Mouse (Mus musculus) layer of hippocampus, adult 11-12 months (tissue): ENCODE data around the gene Olfr1286.

Experiments
- DNase-seq: peaks from one replicate; pipeline ENCODE4 v3.0.0; 2022; ENCODE audit warnings: low spot score

Olfr1286 gene

DNA sequence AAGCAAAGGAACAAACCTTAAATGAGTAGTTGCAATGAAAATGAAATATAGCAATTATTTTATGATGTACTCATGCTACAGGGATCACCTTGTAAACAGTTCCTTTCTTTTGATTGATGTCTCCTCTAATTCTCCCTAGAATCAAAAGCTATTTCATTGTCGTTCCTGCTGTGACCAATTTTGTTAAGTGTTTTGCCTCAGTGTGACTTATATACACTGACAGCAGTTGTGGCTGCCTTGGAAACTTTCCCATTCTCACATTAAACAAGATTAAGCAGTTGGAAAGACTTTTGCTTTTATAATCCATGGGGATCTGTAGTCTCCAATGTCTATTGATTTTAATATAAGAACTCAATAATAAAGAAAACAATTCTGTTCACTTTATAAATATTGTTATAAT, at the start of gene Olfr1286:
Gene Olfr1286, minus strand, starts transcription at position 185 of the 400 bp plus-strand sequence.
- DNase-seq, result no peak

DNA sequence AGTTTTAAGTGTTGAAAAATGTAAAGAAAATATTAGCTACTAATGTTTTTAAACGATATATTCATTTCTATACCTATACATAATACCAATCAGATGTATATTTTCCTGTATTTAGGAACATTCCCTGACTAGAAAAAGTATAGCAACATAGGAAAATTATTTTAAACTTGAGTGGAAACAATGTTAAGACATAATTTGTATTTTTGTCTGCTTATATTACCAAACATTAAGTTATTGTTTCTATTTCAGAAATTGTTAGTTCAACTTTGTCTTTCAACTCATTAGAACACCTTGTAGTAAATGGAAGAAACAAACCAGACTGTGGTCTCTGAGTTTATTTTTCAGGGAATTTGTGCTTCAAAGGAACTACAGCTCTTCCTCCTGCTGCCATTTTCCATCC, 25.9 kb upstream of the Olfr1286 start, which contains the start of gene Olfr1287:
Gene Olfr1287, plus strand, starts transcription at position 301 of the 400 bp plus-strand sequence.
- no peak for DNase-seq

DNA sequence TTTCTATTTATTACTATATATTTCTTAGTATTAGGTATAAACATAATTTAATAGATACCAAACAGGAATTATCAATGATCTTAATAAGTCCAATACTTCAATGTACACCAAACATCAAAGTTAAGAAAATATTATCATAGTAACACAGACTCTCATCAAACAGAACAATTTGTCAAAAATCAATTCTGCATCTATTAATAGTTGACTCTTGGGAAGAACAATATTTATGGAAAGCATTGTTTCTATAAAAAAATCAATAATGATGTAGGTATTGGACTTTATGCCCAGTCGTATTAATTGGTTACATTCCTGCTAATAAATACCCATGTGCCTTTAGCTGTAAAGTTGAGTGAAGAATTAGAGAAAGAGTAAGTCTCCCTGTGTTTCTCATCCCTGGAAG, 47.7 kb downstream of the Olfr1286 start, which contains the start of gene Olfr1284:
Gene Olfr1284, plus strand, starts transcription at position 301 of the 400 bp plus-strand sequence.
- no peak for DNase-seq
